Mouse (Mus musculus) central nervous system, embryonic 18 days (tissue): ENCODE measurements around the gene Mrpl14. TPM values are rescaled to one million over a fixed set of nuclear protein-coding genes. Genes with fewer than 3 reads are reported as not detected.

Source experiments
- polyA plus RNA-seq: library from polyadenylated mRNA; depleted of rRNA; stranded (reverse); fragments of >200 nt; gene quantifications from 2 replicates; pipeline ENCODE4 v1.2.3, GENCODE M21; 2012; rRNA removed

The Mrpl14 gene
- polyA plus RNA-seq, result 84.2 and 92.5 TPM in 2 replicates

DNA sequence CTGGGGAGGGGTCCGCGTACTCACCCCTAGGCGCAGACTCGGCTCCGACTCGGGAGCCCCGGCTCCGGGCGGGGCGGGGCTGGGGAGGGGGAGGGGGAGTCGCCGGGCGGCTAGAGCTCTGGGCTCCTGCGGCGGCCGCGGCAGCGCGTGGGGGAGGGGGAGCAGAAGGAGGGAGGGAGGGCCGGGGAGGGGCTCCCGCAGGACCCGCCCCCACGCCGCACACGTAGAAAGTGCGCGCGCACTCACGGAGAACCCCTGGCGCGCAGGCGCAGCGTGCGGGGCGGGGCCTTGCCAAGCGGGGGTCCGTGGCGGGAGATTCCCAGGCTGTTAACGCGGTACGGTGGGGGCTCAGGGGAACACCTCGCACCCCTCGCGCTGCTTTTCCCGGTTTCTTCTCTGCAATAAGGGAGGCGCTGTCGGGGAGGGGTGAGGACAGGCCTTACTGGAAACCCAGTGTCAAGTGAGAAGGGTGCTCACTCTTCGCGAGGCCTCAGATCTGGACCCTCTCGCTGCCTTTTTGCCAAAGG, at the start of gene Mrpl14:
Mrpl14 (plus strand) TSS at position 230 of the 527 bp plus-strand sequence.

DNA sequence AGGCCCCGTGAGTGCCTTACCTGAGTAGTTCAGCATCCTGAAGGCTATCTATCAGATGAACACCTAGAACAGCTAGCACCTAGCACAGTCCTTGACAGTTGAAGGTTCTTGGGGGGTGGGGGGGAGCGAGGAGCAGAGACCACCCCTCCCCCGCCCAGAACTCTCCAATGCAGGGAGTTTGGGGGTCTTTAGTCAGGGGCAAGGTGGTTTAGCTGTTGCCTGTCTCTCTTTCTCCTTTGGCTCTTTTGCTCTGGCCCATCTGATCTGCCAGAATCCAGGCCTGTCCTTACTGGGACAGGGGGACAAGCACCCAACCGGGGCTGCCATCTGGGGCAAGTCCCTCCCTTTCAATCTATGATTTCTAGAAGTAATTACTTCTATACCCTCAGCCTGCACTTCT, 26.9 kb upstream of the Mrpl14 start, which contains the start of gene Capn11:
Capn11 (minus strand) TSS at position 101 of the 400 bp plus-strand sequence.

DNA sequence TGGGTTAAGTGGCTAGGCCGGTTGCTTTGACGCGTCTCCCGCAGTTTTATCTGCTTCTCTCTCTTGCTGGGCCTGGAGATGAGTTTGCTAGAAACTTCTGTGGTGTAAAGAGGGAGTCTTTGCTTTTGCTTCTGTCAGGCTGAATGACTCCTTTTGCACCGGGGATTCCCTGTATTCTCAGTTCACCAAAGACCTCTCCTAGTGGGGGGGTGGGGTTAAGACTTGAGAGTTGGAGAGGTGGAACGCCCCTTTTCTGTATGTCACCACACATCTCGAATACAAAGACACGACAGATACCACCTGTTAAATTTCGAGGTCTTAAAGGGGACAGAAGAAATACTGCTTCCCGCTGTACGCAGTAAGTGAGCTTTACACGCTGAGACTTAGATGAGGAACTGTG, 594 bp downstream of the Mrpl14 start, which contains the start of gene Tmem63b:
Tmem63b (minus strand) TSS at position 190 of the 400 bp plus-strand sequence.

DNA sequence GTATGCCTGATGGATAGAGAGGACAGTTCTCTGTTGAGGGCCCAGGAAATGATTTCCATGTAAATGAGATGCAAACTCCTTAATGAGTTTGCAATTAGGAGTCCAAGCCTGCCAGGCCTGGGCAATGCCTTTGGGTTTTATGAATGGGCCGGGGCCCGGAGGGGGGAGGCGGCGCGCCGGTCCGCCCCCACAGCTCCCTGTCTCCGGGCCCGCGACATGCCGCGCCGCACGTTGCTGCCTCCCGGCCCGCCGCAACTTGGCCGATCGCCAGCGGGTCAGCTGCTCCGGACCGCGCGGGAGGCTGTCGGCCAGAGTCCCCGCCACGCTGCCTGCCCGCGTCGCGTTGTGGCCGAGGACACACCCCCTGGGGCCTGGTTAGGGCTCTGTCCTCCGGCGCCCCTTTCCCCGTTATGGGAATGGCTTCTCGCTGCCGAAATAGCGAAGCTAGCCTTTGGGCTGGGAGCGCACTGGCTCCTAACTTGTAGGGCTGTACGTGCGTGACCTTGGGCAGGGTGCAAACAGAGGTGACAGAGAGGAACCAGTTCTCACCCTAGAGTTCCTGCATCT, 47.7 kb downstream of the Mrpl14 start, which contains the start of gene 1600014C23Rik:
1600014C23Rik (minus strand) TSS at position 110 of the 567 bp plus-strand sequence.

Other genes starting within 250 kb of the Mrpl14 start
- gene Spats1, start 210.9 kb upstream of the Mrpl14 start, polyA plus RNA-seq, result 1.4 and 1.6 TPM in 2 replicates
- gene Aars2, start 179.5 kb upstream of the Mrpl14 start, polyA plus RNA-seq, result 24.5 and 25.5 TPM in 2 replicates
- 0.97 and 1.0 TPM in 2 replicates for gene Tcte1, start 162.9 kb upstream of the Mrpl14 start, polyA plus RNA-seq
- gene Tmem151b, start 136.6 kb upstream of the Mrpl14 start, polyA plus RNA-seq, result 30.5 and 38.1 TPM in 2 replicates
- gene Nfkbie, start 130.6 kb upstream of the Mrpl14 start, polyA plus RNA-seq, result 2.2 and 2.4 TPM in 2 replicates
- gene Slc35b2, start 122.4 kb upstream of the Mrpl14 start, polyA plus RNA-seq, result 65.0 and 70.4 TPM in 2 replicates
- gene Hsp90ab1, start 113.1 kb upstream of the Mrpl14 start, polyA plus RNA-seq, result 834 and 842 TPM in 2 replicates
- gene Slc29a1, start 86.7 kb upstream of the Mrpl14 start, polyA plus RNA-seq, result 104 TPM in 2 replicates
- gene Mymx, start 84.2 kb upstream of the Mrpl14 start, polyA plus RNA-seq, result 1.8 TPM in 1 of 2 replicates, not detected in the other
- gene Capn11, start 27.0 kb upstream of the Mrpl14 start, polyA plus RNA-seq, result 0.16 and 1.9 TPM in 2 replicates
- 262 and 321 TPM in 2 replicates for gene Tmem63b, start 583 bp downstream of the Mrpl14 start, polyA plus RNA-seq
- gene 1600014C23Rik, start 47.5 kb downstream of the Mrpl14 start, polyA plus RNA-seq, result 0.36 and 0.40 TPM in 2 replicates